Mouse (Mus musculus) lung, postnatal 0 days (tissue): ENCODE data around the gene Cbl. TPM values are rescaled to one million over a fixed set of nuclear protein-coding genes. Genes with fewer than 3 reads are reported as not detected.
A peak's percentile ranks its signal among the peaks of the same experiment; 100 is the strongest.

Source experiments
- ATAC-seq: fragments of 200-750 bp; cut with Nextera tagmentation; 2 replicates; pipeline ENCODE4 v1.8.0; 2017; ENCODE audit warnings: moderate library complexity
- DNase-seq: peaks from one replicate; pipeline ENCODE4 v3.0.0-alpha.2; 2016; ENCODE audit warnings: low spot score
- H3K27ac ChIP-seq: fragments of 300-500 bp; sonication (generic); 2 replicates; pipeline ENCODE4 v1.5.1; 2014; ENCODE audit warnings: antibody characterized with exemption, mild to moderate bottlenecking, low read length, mixed read lengths
- H3K27me3 ChIP-seq: fragments of 300-500 bp; sonication (generic); replicated peaks from 2 replicates; pipeline ENCODE4 v1.6.1; 2014; ENCODE audit warnings: low read length, mixed read lengths; ENCODE audit not compliant: insufficient read depth
- H3K36me3 ChIP-seq: fragments of 300-500 bp; sonication (generic); 2 replicates; pipeline ENCODE4 v1.6.1; 2014; ENCODE audit warnings: low read length, mixed read lengths; ENCODE audit not compliant: insufficient read depth
- H3K4me1 ChIP-seq: fragments of 300-500 bp; sonication (generic); 2 replicates; pipeline ENCODE4 v1.6.1; 2014; ENCODE audit warnings: antibody characterized with exemption, low read depth, low read length, mixed read lengths; ENCODE audit not compliant: insufficient read depth
- H3K4me2 ChIP-seq: fragments of 300-500 bp; sonication (generic); replicated peaks from 2 replicates; pipeline ENCODE4 v1.6.1; 2014; ENCODE audit warnings: low read depth, mild to moderate bottlenecking, low read length, moderate library complexity, mixed read lengths
- H3K4me3 ChIP-seq: fragments of 300-500 bp; sonication (generic); 2 replicates; pipeline ENCODE4 v1.5.1; 2014; ENCODE audit warnings: low read depth, low read length
- H3K9ac ChIP-seq: fragments of 300-500 bp; sonication (generic); replicated peaks from 2 replicates; pipeline ENCODE4 v1.6.1; 2014; ENCODE audit warnings: low read depth, mild to moderate bottlenecking
- H3K9me3 ChIP-seq: fragments of 300-500 bp; sonication (generic); 2 replicates; pipeline ENCODE4 v1.6.1; 2016; ENCODE audit warnings: low read length, mixed read lengths
- CTCF ChIP-seq: IDR thresholded peaks from 2 replicates; pipeline ENCODE4 v1.5.1; 2016; ENCODE audit warnings: antibody characterized with exemption, mild to moderate bottlenecking
- EP300 ChIP-seq: IDR thresholded peaks from 2 replicates; pipeline ENCODE4 v1.6.1; 2016; ENCODE audit warnings: antibody characterized with exemption, mild to moderate bottlenecking, control low read depth
- WGBS: fragments of 180-500 bp; shearing (Covaris S2); extraction: QIAGEN DNeasy Blood & Tissue Kit; methylation state at CpG from one replicate; pipeline ENCODE4 v1.1.7; 2014; 5-methylcytosine and 5-hydroxymethylcytosine counted together
- polyA plus RNA-seq: library from polyadenylated mRNA; unstranded; fragments of >200 nt; fragmentation: Nextera tagmentation; extraction: Ambion mirVana; gene quantifications from 2 replicates; pipeline ENCODE4 v1.2.1, GENCODE M21; 2015

The Cbl gene
- polyA plus RNA-seq, 1 experiment from 2014 or later = 6.8 TPM

GRCm38 (mm10) chr9:44104881-44105280 lies 129.0 kb downstream of the Cbl start:
- H3K36me3 ChIP-seq = no peaks in the 10 kb centered on the region
- no peaks in the 10 kb centered on the region for H3K27me3 ChIP-seq
- TF ChIP-seq CTCF = no peak
- TF ChIP-seq EP300 = no peak
- no peak overlapping the region for H3K27ac ChIP-seq
- no peak overlapping the region for H3K4me3 ChIP-seq
- H3K9me3 ChIP-seq = no peaks in the 10 kb centered on the region
- DNase-seq (no peak), ATAC-seq (no peak)
- no peak overlapping the region for H3K4me2 ChIP-seq
- no peak overlapping the region for H3K9ac ChIP-seq
- WGBS = 87% methylated on average over 7 of the region's 7 CpGs
- H3K4me1 ChIP-seq = peaks cover 25% of the 10 kb centered on the region

- Histone ChIP-seq H3K27ac (no peak within 1 kb of the TSS), H3K4me1 (peaks cover 6% of the 10 kb centered on the region; the same call in 1 of the 2 replicates), H3K36me3 (no peaks in the 10 kb centered on the region), H3K4me3 (no peak within 1 kb of the TSS), H3K4me2 (no peak within 1 kb of the TSS), H3K9me3 (no peaks in the 10 kb centered on the region), H3K9ac (no peak within 1 kb of the TSS), H3K27me3 (no peaks in the 10 kb centered on the region)
- ATAC-seq = no peak
- no peak for DNase-seq
- 77% methylated on average over 9 of the region's 9 CpGs for WGBS
- TF ChIP-seq CTCF (no peak), EP300 (no peak)
These were observed 132.4 kb downstream of the Cbl start, which contains the start of gene Mfrp for GRCm38 (mm10) chr9:44101490-44101889. TSS of gene Mfrp (plus strand) at chr9:44101729.

- Histone ChIP-seq H3K27me3 (no peaks in the 10 kb centered on the region), H3K9ac (no peak overlapping the region), H3K9me3 (no peaks in the 10 kb centered on the region), H3K36me3 (no peaks in the 10 kb centered on the region), H3K4me3 (no peak overlapping the region), H3K4me2 (no peak overlapping the region), H3K27ac (no peak overlapping the region), H3K4me1 (no peaks in the 10 kb centered on the region)
- TF ChIP-seq EP300 = no peak
- no peak for TF ChIP-seq CTCF
- DNase-seq = no peak
- peak; percentile 23; the same call in 1 of the 2 replicates for ATAC-seq
- 49% methylated on average over 9 of the region's 9 CpGs for WGBS
These were observed 137.3 kb downstream of the Cbl start for GRCm38 (mm10) chr9:44096536-44096935.

GRCm38 (mm10) chr9:44095781-44096180 lies 138.1 kb downstream of the Cbl start:
- Histone ChIP-seq H3K27me3 (no peaks in the 10 kb centered on the region), H3K9me3 (no peaks in the 10 kb centered on the region), H3K4me1 (no peaks in the 10 kb centered on the region), H3K9ac (no peak overlapping the region), H3K4me2 (no peak overlapping the region), H3K4me3 (no peak overlapping the region), H3K27ac (no peak overlapping the region), H3K36me3 (0 out of 2 replicates have a peak, but pooled peaks cover 5% of the 10 kb centered on the region)
- DNase-seq = no peak
- 90% methylated on average over 9 of the region's 9 CpGs for WGBS
- TF ChIP-seq EP300 = no peak
- TF ChIP-seq CTCF = no peak
- no peak for ATAC-seq

- H3K27me3 ChIP-seq = no peaks in the 10 kb centered on the region
- 81% methylated on average over 3 of the region's 3 CpGs for WGBS
- no peaks in the 10 kb centered on the region for H3K4me1 ChIP-seq
- no peak overlapping the region for H3K9ac ChIP-seq
- no peak for DNase-seq
- H3K4me2 ChIP-seq = no peak overlapping the region
- TF ChIP-seq CTCF (no peak), EP300 (no peak)
- no peak overlapping the region for H3K4me3 ChIP-seq
- 0 out of 2 replicates have a peak, but pooled peaks cover 5% of the 10 kb centered on the region for H3K36me3 ChIP-seq
- H3K27ac ChIP-seq = no peak overlapping the region
- no peak for ATAC-seq
- no peaks in the 10 kb centered on the region for H3K9me3 ChIP-seq
These were observed 139.1 kb downstream of the Cbl start for GRCm38 (mm10) chr9:44094737-44095136.

GRCm38 (mm10) chr9:44093612-44094503 lies 140.0 kb downstream of the Cbl start:
- TF ChIP-seq EP300 (no peak), CTCF (peak; percentile 88)
- Histone ChIP-seq H3K9ac (no peak overlapping the region), H3K4me1 (no peaks in the 10 kb centered on the region), H3K4me2 (no peak overlapping the region), H3K9me3 (no peaks in the 10 kb centered on the region), H3K36me3 (0 out of 2 replicates have a peak, but pooled peaks cover 5% of the 10 kb centered on the region), H3K4me3 (no peak overlapping the region), H3K27ac (no peak overlapping the region), H3K27me3 (no peaks in the 10 kb centered on the region)
- ATAC-seq (peak; percentile 80), DNase-seq (peak; percentile 75)
- WGBS = 37% methylated on average over 24 of the region's 24 CpGs

Other genes with a start within 250 kb of the Cbl start
- 2.9 and 5.0 TPM in 2 replicates for gene Thy1, start 190.7 kb downstream of the Cbl start, polyA plus RNA-seq
- gene Usp2, start 167.0 kb downstream of the Cbl start, polyA plus RNA-seq = 11.0 TPM in 2 replicates
- 0.08 TPM in 1 of 2 replicates, not detected in the other for gene Mfrp, start 132.3 kb downstream of the Cbl start, polyA plus RNA-seq
- 9.8 and 10.3 TPM in 2 replicates for gene C1qtnf5, start 126.8 kb downstream of the Cbl start, polyA plus RNA-seq
- 0.29 and 0.30 TPM in 2 replicates for gene Gm49380, start 120.5 kb downstream of the Cbl start, polyA plus RNA-seq
- gene Rnf26, start 120.5 kb downstream of the Cbl start, polyA plus RNA-seq = 18.8 and 19.0 TPM in 2 replicates
- 113 and 116 TPM in 2 replicates for gene Mcam, start 99.6 kb downstream of the Cbl start, polyA plus RNA-seq
- gene Ccdc153, start 6.6 kb upstream of the Cbl start, polyA plus RNA-seq = 59.6 and 60.0 TPM in 2 replicates
- 0.13 TPM in 1 of 2 replicates, not detected in the other for gene Pdzd3, start 17.4 kb upstream of the Cbl start, polyA plus RNA-seq
- gene Nlrx1, start 34.5 kb upstream of the Cbl start, polyA plus RNA-seq = 9.4 and 10.1 TPM in 2 replicates
- gene Abcg4, start 54.6 kb upstream of the Cbl start, polyA plus RNA-seq = 0.47 and 0.63 TPM in 2 replicates
- gene Hinfp, start 71.6 kb upstream of the Cbl start, polyA plus RNA-seq = 10.0 and 11.3 TPM in 2 replicates
- gene C2cd2l, start 86.2 kb upstream of the Cbl start, polyA plus RNA-seq = 8.1 and 10.3 TPM in 2 replicates
- 38.3 and 42.1 TPM in 2 replicates for gene Dpagt1, start 92.0 kb upstream of the Cbl start, polyA plus RNA-seq
- 50.0 and 52.7 TPM in 2 replicates for gene H2afx, start 100.6 kb upstream of the Cbl start, polyA plus RNA-seq
- gene Hmbs, start 110.2 kb upstream of the Cbl start, polyA plus RNA-seq = 57.5 and 59.3 TPM in 2 replicates
- gene Vps11, start 127.6 kb upstream of the Cbl start, polyA plus RNA-seq = 24.5 and 26.1 TPM in 2 replicates
- gene Hyou1, start 145.4 kb upstream of the Cbl start, polyA plus RNA-seq = 11.1 and 11.4 TPM in 2 replicates
- 14.7 and 17.7 TPM in 2 replicates for gene Slc37a4, start 162.8 kb upstream of the Cbl start, polyA plus RNA-seq
- 1,758 and 2,031 TPM in 2 replicates for gene Rps25, start 173.1 kb upstream of the Cbl start, polyA plus RNA-seq
- gene Trappc4, start 173.6 kb upstream of the Cbl start, polyA plus RNA-seq = 133 and 136 TPM in 2 replicates
- 24.2 and 24.5 TPM in 2 replicates for gene Ccdc84, start 184.5 kb upstream of the Cbl start, polyA plus RNA-seq
- gene Foxr1, start 207.1 kb upstream of the Cbl start, polyA plus RNA-seq = not detected in 2 replicates
- gene Upk2, start 220.9 kb upstream of the Cbl start, polyA plus RNA-seq = 2.2 and 2.3 TPM in 2 replicates
- 10.7 and 12.3 TPM in 2 replicates for gene Bcl9l, start 248.8 kb upstream of the Cbl start, polyA plus RNA-seq